Mouse (Mus musculus) forebrain, postnatal 0 days (tissue): ENCODE data around the gene Acbd5. TPM values are rescaled to one million over a fixed set of nuclear protein-coding genes. Genes with fewer than 3 reads are reported as not detected.
A peak's percentile ranks its signal among the peaks of the same experiment; 100 is the strongest.

Experiments used
- ATAC-seq: fragments of 200-750 bp; cut with Nextera tagmentation; 2 replicates; pipeline ENCODE4 v1.8.0; 2017; ENCODE audit warnings: mild to moderate bottlenecking, moderate library complexity
- DNase-seq: peaks from one replicate; pipeline ENCODE4 v3.0.0-alpha.2; 2015
- H3K27ac ChIP-seq: fragments of 300-500 bp; sonication (generic); 2 replicates; pipeline ENCODE4 v1.5.1; 2014; ENCODE audit warnings: low read depth, mild to moderate bottlenecking, antibody characterized with exemption, low read length, moderate library complexity, mixed read lengths
- H3K27me3 ChIP-seq: fragments of 300-500 bp; sonication (generic); 2 replicates; pipeline ENCODE4 v1.6.1; 2014; ENCODE audit warnings: mild to moderate bottlenecking, low read length, mixed read lengths; ENCODE audit not compliant: insufficient read depth
- H3K36me3 ChIP-seq: fragments of 300-500 bp; sonication (generic); 2 replicates; pipeline ENCODE4 v1.6.1; 2014; ENCODE audit warnings: mild to moderate bottlenecking, moderate library complexity; ENCODE audit not compliant: insufficient read depth
- H3K4me1 ChIP-seq: fragments of 300-500 bp; sonication (generic); 2 replicates; pipeline ENCODE4 v1.6.1; 2014; ENCODE audit warnings: antibody characterized with exemption; ENCODE audit not compliant: insufficient read depth
- H3K4me2 ChIP-seq: fragments of 300-500 bp; sonication (generic); 2 replicates; pipeline ENCODE4 v1.6.1; 2014; ENCODE audit warnings: low read depth, mild to moderate bottlenecking, moderate library complexity
- H3K4me3 ChIP-seq: fragments of 300-500 bp; sonication (generic); 2 replicates; pipeline ENCODE4 v1.5.1; 2014; ENCODE audit warnings: low read depth, low read length, mixed read lengths
- H3K9ac ChIP-seq: fragments of 300-500 bp; sonication (generic); 2 replicates; pipeline ENCODE4 v1.6.1; 2014; ENCODE audit warnings: mild to moderate bottlenecking
- H3K9me3 ChIP-seq: fragments of 300-500 bp; sonication (generic); 2 replicates; pipeline ENCODE4 v1.6.1; 2016; ENCODE audit warnings: low read length
- CTCF ChIP-seq: sonication (generic); IDR thresholded peaks from 2 replicates; pipeline ENCODE4 v1.5.1; 2016; ENCODE audit warnings: antibody characterized with exemption, control low read depth, low read depth
- WGBS: fragments of 180-500 bp; shearing (Covaris S2); extraction: QIAGEN DNeasy Blood & Tissue Kit; methylation state at CpG from one replicate; pipeline ENCODE4 v1.1.7; 2014; 5-methylcytosine and 5-hydroxymethylcytosine counted together
- polyA plus RNA-seq: library from polyadenylated mRNA; unstranded; fragments of >200 nt; fragmentation: Nextera tagmentation; extraction: Ambion mirVana; gene quantifications from 2 replicates; pipeline ENCODE4 v1.2.1, GENCODE M21; 2015
- total RNA-seq: library from RNA; depleted of rRNA; stranded (reverse); fragments of >200 nt; gene quantifications from 2 replicates; pipeline ENCODE4 v1.2.3, GENCODE M21; 2014

Gene Acbd5
- total and polyA plus RNA-seq, 2 experiments from 2014 or later, result 49.2 to 52.4 TPM

GRCm38 (mm10) chr2:23041457-23041856 is 26.5 kb upstream of the Acbd5 start:
- peaks cover 5% of the 10 kb centered on the region; the same call in 1 of the 2 replicates for H3K4me1 ChIP-seq
- H3K9ac ChIP-seq, result no peak overlapping the region
- no peak overlapping the region for H3K4me3 ChIP-seq
- DNase-seq (no peak), ATAC-seq (no peak)
- WGBS, result 78% methylated on average over 4 of the region's 4 CpGs
- no peaks in the 10 kb centered on the region for H3K27me3 ChIP-seq
- H3K27ac ChIP-seq, result no peak overlapping the region
- no peaks in the 10 kb centered on the region for H3K9me3 ChIP-seq
- no peak overlapping the region for H3K4me2 ChIP-seq
- no peak for TF ChIP-seq CTCF
- H3K36me3 ChIP-seq, result no peaks in the 10 kb centered on the region

GRCm38 (mm10) chr2:23042189-23042588 is 25.8 kb upstream of the Acbd5 start:
- Histone ChIP-seq H3K27me3 (no peaks in the 10 kb centered on the region), H3K9me3 (no peaks in the 10 kb centered on the region), H3K4me3 (no peak overlapping the region), H3K27ac (no peak overlapping the region), H3K4me1 (no peaks in the 10 kb centered on the region), H3K9ac (no peak overlapping the region), H3K4me2 (no peak overlapping the region), H3K36me3 (no peaks in the 10 kb centered on the region)
- DNase-seq, result no peak
- ATAC-seq, result no peak
- 89% methylated on average over 3 of the region's 3 CpGs for WGBS
- TF ChIP-seq CTCF, result no peak

GRCm38 (mm10) chr2:23045703-23046102 is 22.3 kb upstream of the Acbd5 start:
- Histone ChIP-seq H3K4me1 (no peaks in the 10 kb centered on the region), H3K27ac (no peak overlapping the region), H3K27me3 (no peaks in the 10 kb centered on the region), H3K9ac (no peak overlapping the region), H3K4me2 (no peak overlapping the region), H3K4me3 (no peak overlapping the region), H3K9me3 (no peaks in the 10 kb centered on the region), H3K36me3 (no peaks in the 10 kb centered on the region)
- no peak for TF ChIP-seq CTCF
- no peak for ATAC-seq
- 38% methylated on average over 1 of the region's 1 CpGs for WGBS
- no peak for DNase-seq

- no peak for TF ChIP-seq CTCF
Observed at GRCm38 (mm10) chr2:23048006-23048405, 20.0 kb upstream of the Acbd5 start.

GRCm38 (mm10) chr2:23051890-23052289 is 16.1 kb upstream of the Acbd5 start:
- no peaks in the 10 kb centered on the region for H3K36me3 ChIP-seq
- H3K4me2 ChIP-seq, result no peak overlapping the region
- H3K9me3 ChIP-seq, result no peaks in the 10 kb centered on the region
- no peak for TF ChIP-seq CTCF
- no peak for ATAC-seq
- no peak for DNase-seq
- no peak overlapping the region for H3K27ac ChIP-seq
- H3K4me1 ChIP-seq, result no peaks in the 10 kb centered on the region
- H3K9ac ChIP-seq, result no peak overlapping the region
- H3K27me3 ChIP-seq, result no peaks in the 10 kb centered on the region
- 65% methylated on average over 2 of the region's 2 CpGs for WGBS
- H3K4me3 ChIP-seq, result no peak overlapping the region

More at GRCm38 (mm10) chr2:23048006-23048405, 20.0 kb upstream of the Acbd5 start:
- ATAC-seq (no peak), DNase-seq (no peak)
- Histone ChIP-seq H3K4me3 (no peak overlapping the region), H3K4me2 (no peak overlapping the region), H3K27ac (no peak overlapping the region), H3K4me1 (no peaks in the 10 kb centered on the region), H3K27me3 (no peaks in the 10 kb centered on the region), H3K9ac (no peak overlapping the region), H3K9me3 (no peaks in the 10 kb centered on the region), H3K36me3 (no peaks in the 10 kb centered on the region)

- TF ChIP-seq CTCF, result no peak
- Histone ChIP-seq H3K9me3 (no peaks in the 10 kb centered on the region), H3K4me3 (no peak overlapping the region), H3K27me3 (no peaks in the 10 kb centered on the region), H3K36me3 (no peaks in the 10 kb centered on the region), H3K4me2 (no peak overlapping the region), H3K9ac (no peak overlapping the region), H3K27ac (no peak overlapping the region), H3K4me1 (no peaks in the 10 kb centered on the region)
- 78% methylated on average over 6 of the region's 6 CpGs for WGBS
- ATAC-seq (no peak), DNase-seq (no peak)
Observed at GRCm38 (mm10) chr2:23052523-23052922, 15.4 kb upstream of the Acbd5 start.

GRCm38 (mm10) chr2:23068370-23068737 is 387 bp downstream of the Acbd5 start:
- peak overlapping the region; percentile 98 for H3K4me2 ChIP-seq
- H3K9me3 ChIP-seq, result no peaks in the 10 kb centered on the region
- 4% methylated on average over 21 of the region's 21 CpGs for WGBS
- peak overlapping the region; percentile 86 for H3K9ac ChIP-seq
- H3K27ac ChIP-seq, result peak overlapping the region; percentile 96
- ATAC-seq, result peak; percentile 62
- no peak for TF ChIP-seq CTCF
- peaks cover under 1% of the 10 kb centered on the region; the same call in 1 of the 2 replicates for H3K36me3 ChIP-seq
- H3K4me3 ChIP-seq, result peak overlapping the region; percentile 58
- H3K4me1 ChIP-seq, result peaks cover 4% of the 10 kb centered on the region; the same call in 1 of the 2 replicates
- no peaks in the 10 kb centered on the region for H3K27me3 ChIP-seq
- no peak for DNase-seq
